Mouse (Mus musculus) bone marrow macrophage, adult 2 months (primary cell): ENCODE measurements at regions not wholly inside any gene's neighbourhood (a gene's known extent, or its start where the extent isn't known, plus 50 kb on each side); places are given as distances from the start of the nearest gene placed in this dataset.

Experiments used
- CTCF ChIP-seq: IDR thresholded peaks from 2 replicates; pipeline ENCODE4 v1.5.1; 2012; ENCODE audit warnings: low read depth, mild to moderate bottlenecking, low read length, moderate library complexity
- POLR2A ChIP-seq: IDR thresholded peaks from 2 replicates; pipeline ENCODE4 v1.6.1; 2012; ENCODE audit warnings: mild to moderate bottlenecking, low read depth, low read length, borderline replicate concordance

DNA sequence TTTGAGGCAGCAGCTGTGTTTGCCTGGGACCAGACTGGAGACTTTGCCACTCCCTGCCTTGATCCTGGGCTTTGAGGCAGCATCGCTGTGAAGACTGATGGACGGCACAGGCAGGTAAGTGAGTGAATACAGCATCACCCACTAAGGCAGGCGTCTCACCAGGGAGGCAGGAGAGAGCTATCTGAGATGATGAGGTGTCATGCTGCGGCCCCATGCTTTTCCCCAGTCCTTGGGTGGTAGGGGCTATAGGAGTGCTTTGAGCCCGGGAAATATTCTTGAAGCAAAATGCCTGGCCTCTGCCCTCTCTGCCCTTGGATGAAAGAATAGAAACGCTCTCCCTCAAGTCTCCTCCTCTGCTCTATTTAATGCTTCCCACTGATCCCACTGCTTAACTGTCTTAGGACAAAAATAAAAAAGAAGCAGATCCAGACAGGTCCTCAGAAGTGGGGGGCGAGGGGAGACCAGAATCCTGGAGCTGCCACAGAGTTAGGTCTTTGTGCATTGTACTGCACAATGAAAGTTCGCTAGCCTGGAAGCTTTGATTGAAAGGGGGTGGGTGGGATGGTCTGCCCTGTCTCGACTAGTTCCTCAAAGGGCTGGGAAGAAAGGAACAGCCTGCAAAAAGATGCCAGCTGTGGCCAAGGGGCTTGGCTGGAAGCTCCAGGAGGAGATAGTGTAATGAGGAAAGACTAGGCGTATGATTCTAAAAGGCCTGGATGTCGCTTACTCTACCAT lies 117.4 kb upstream of the Cdh5 start:
- TF ChIP-seq CTCF, result no peak
- no peak for TF ChIP-seq POLR2A
